Mouse (Mus musculus): Measurements from ENCODE around the gene Tmem79.
"Not testable (repeated sequence)": the region's sequence is repeated elsewhere in the genome, so short reads cannot be mapped to it uniquely, and the experiment has no call there.

DNA sequence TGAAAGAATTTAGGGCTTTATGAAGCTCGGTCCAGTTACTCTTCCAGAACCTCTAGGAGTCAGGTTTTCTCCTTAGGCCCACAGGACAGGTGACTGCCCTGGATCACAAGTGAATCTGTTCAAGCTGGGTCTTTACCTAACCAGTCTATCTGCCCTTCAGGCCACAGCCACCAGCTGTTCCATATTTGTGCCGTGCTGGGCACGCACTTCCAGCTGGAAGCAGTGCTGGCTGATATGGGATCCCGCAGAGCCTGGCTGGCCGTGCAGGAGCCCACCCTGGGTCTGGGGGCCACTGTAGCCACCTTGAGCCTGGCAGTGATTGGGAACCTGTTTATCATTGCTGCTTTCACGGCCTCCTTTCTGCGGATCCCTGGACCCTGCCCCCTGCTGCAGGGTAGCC lies 40.7 kb upstream of the Tmem79 start:
- TF ChIP-seq CTCF (conservative IDR thresholded peaks at IDR 0.05; ENCODE audit: low read length); POU5F1 (IDR thresholded peaks at IDR 0.05; ENCODE audit: borderline replicate concordance, low read length); NANOG (IDR thresholded peaks at IDR 0.05; ENCODE audit: borderline replicate concordance, low read length): not testable (repeated sequence)
